Mouse (Mus musculus) frontal cortex, adult 2 months (tissue): Measurements from ENCODE around the gene Ccdc158. TPM values are rescaled to one million over a fixed set of nuclear protein-coding genes. Genes with fewer than 3 reads are reported as not detected.

Source experiments
- DNase-seq, 2 experiments: peaks; one replicate each; pipeline ENCODE4 v3.0.0; 2022; ENCODE audit warnings: low spot score in 1 of 2; ENCODE audit errors: extremely low spot score in 1 of 2
- polyA plus RNA-seq: library from polyadenylated mRNA; depleted of rRNA; stranded (reverse); fragments of >200 nt; gene quantifications from 2 replicates; pipeline ENCODE4 v1.2.3, GENCODE M21; 2012; rRNA removed

The Ccdc158 gene
- polyA plus RNA-seq, result 0.40 and 0.66 TPM in 2 replicates

DNA sequence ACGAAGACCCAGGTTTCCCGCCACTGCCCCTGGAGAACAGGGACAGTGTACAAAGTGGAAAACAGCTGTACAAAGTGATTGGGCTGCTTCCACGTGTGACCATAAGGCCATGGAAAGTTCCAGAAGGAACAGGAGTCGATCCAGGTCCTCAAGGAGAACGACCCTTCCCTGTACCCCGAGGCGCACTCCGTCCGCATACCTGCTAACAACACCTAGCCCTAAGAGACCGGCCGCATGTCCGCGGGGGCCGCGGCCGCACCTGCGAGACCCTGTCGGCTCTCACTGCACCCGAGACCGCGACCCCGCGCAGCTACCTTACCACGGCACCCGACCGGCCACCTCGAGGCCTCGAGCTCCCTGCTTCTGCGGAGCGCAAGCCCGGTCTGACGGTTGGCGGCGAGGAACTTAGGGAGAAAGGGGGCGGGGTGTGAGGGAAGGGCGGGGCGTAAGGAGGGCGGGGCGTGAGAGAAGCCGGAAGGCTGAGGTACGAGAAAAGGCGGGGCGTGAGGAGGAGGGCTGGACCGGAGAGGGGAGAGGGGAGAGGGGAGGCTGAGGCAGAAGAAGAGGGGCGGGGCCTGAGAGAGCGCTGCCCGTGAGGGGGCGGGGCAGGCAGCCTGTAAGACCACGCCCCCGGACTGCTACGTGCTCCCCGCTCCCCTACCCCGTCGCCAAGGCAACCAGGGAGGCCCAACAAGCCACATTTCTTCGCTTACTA lies at the start of gene Ccdc158:
Ccdc158 (minus strand) TSS at position 413 of the 715 bp plus-strand sequence.
- peak in 1 of 2 experiments; percentile 55 for DNase-seq

DNA sequence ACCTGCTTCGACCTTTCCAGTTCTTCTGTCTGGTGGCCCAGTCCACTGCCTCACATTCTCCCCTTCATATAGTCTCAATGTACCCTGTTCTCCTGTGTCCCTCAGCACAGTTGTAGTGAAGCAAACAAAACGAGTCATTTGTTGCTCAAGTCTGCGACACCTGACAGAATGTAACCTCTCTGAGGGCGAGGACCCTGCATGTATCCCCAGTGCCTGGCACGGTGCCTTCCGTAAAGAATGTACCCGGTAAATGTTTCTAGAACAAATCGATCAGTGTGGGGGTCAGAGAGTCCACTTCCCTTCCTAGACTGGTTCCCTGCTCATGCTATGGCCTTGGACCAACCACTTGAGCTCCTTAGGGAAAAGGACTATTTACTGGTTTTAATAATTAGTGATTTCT lies 46.5 kb upstream of the Ccdc158 start:
- DNase-seq, result no peak

DNA sequence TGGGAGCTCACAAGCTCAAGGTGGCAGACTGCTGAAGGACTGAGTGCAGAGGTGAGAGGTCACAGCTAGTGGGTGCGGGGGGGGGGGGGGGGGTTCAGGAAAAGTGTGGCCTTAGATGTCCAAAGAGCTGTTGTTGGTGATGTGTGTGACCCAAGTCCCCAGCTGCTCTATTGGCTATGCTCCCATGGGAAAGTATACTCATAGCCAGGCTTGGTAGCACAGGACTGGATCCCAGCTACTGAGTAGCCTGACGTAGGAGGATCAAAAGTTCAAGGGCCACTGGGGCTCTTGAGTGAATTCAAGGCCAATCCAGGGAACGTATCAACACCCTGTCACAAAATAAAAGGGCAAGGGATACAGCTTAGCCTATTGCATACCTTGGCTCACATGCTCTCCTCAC lies 43.8 kb upstream of the Ccdc158 start:
- no peak for DNase-seq

DNA sequence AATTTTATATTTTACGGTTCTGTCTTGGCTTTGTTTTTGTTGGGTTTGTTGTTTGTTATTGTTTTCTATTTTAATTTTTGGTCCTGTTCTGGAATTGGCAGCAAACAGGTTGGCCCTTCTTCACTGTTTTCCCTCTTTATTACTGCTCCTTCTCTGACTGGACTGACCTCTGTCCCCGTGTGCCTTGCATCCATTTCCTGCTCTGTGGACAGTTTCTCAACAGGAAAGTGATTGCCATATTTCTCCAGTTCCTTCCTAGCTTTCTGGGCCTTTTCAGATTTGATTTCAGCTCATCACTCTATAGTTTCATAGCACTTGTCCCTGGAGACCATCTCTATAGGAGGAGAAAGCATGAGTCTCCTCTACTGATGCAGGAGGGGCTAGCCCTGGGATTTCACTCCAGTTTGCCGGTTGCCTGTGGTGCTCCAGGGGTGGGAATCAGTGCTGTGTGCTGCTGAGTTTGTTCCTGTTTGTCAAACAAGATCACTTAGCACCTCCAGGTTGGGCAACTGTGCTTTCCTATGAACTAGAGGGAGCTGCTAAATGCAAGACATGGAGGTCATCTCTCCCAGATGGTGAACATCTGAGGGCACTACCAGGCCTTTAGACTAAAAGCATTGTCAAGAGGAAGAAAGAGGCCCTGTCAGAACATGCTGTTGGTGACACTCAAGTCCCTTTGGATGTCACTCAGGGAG lies 42.7 kb upstream of the Ccdc158 start:
- no peak for DNase-seq

DNA sequence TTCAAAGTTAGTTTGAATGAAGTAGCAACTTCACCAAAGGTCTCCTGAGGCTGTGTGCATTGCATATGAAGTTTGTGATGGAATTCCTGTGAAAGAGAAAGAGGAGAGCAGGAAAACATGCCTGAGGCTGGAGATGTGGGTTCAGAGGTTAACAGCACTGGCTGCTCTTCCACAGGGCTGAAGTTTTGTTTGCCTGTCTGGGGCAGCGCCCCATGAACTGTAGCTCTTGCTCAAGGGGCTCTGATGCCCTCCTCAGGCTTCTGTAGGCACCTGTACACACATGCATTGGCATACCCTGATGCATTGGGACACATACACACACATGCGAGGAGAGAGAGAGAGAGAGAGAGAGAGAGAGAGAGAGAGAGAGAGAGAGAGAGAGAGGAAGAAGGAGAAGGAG lies 40.8 kb upstream of the Ccdc158 start:
- no peak for DNase-seq

DNA sequence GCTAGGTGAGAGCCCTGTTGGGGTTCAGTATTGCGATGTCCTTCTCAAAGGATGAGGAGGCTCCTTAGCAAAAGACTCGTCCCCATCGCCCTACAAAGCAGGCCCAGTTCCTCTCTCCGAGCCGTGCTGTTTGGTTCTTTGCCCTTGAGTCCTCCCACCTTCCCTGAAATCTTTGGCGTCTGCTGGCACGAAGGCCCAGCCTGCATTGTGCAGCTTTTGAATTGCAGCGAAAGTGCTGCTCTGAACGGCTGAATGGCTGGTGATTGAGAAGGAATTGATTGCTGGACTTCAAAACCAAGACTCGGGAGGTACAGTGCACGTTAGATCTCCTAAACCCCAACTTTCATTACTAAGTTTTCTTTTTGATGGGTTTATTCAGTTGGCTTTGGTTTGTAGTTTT lies 40.2 kb upstream of the Ccdc158 start:
- peak in 1 of 2 experiments; percentile 8 for DNase-seq

DNA sequence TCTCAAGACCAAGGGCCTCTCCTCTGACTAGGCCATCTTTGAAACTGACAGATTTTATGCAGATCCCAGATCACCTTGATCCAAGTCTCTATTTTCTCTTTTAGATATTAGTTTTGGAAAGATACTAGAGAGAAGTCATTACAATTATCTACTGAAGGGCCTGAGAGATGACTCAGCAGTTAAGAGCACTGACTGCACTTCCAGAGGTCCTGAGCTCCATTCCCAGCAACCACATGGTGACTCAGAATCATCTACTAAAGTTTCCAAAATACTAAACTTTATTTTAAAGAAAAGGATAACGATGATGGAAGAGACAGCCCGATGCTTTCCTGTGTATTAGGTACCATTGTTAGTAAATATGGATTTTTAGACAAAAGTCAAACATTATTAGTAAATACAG lies 39.8 kb upstream of the Ccdc158 start:
- no peak for DNase-seq

DNA sequence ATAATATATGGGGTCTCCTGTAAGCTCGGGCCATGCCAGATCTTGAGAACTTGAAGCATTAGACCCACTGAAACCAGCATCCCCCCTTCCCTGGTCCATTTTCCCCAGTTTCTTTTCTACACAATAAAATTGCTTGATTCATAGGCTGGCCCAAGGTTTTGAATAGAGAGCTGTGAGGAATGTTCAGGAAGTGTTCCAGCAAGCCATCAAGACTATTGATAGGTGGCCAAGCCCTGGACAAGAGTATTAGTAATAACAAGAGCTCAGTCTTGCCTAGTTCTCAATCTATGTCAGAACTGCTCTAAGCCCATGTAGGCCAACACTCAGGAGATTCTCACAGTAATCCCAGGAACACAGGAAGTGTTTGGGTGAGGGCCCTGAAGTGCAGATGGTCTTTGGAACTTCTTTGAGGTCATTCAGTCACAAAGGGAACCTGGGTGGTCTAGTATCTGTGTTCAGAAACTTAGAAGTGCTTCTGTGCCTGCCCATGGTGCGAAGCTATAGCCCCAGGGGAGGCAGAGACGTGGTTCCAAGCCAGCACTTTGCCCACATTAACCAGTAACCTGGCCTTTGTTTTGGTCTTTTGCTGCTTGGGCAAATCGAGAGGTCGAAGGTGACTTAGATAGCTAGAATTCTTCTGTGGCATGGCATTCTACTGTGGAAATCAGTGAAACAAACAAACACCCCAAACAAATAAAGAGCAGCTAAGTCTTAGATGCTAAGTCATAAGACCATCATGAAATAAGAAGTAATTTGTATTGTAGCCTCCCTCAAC lies 37.7 kb upstream of the Ccdc158 start:
- DNase-seq, result peak in 1 of 2 experiments; percentile 13

DNA sequence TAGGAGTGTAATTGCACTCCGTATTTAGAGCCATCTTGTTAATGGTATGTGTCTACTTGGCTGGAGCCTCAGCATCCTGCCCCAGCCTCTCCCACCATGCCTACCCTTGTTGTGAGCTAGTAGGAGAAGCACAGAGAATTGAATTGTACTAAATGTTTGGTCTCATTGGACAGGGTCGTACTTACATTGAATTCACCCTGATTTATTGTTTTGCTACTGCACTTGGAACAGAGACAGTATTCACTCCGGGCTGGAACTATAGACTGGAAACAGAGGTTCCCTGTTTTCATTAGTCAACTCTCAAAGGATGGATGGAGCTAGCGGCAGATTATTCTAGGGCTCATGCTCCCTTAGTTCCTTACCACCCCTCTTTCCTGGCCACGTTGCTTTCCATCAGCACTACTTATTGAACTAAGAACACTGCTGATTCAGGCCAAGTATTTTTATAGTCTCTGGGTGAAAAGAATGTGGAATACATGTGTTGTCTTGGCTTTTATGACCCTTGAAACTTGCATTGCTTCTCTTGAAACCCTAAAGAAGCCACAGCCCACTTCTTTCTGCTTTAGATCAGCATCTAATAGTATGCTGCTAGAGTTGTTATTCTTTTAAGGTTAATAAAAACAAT lies 36.7 kb upstream of the Ccdc158 start:
- no peak for DNase-seq

DNA sequence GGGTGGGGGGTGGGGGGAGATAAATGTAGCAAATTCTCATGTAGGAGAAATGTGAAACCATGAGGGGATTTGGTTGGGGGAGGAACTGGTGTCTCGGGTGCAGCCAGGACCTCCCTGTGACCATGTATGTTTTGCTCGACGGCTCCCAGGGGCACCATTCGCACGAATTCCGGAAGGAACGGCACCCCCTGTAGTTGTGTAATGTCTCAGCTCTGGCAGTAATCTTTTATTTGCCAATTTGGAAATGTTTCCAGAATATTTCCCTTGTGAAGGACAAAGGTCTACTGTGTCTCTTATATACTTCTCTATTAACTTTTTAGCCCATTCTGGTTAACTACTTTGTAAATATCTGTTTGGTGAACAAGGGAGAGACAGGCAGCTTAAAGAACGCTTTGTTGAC lies 35.7 kb upstream of the Ccdc158 start:
- DNase-seq, result no peak

DNA sequence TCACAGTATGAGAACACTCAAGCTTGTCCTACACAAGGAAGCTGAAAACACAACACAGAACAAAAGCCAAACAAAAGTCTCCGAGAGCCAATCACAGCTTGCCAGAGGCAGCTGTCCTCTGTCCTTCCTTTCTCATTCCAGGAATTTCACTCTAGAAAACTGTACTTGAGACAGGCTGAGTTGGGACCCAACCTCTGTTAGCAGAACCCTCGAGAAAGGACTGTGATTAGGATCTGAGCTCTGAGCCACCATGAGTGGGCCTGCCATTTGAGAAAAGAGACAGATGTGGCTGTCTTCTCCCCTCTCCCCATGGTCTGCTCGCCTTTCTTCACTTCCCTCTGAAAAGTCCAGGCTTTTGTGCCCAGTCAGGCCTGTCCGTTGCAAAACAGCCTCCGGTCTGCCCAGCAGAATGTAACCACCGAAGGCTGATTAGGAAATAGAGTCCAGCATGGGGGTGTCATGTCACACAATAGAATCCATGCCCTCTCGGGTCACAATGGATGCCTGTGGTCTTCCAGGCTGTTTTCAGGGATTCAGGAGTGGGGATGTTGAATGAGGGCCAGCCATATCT lies 32.9 kb upstream of the Ccdc158 start:
- no peak for DNase-seq

DNA sequence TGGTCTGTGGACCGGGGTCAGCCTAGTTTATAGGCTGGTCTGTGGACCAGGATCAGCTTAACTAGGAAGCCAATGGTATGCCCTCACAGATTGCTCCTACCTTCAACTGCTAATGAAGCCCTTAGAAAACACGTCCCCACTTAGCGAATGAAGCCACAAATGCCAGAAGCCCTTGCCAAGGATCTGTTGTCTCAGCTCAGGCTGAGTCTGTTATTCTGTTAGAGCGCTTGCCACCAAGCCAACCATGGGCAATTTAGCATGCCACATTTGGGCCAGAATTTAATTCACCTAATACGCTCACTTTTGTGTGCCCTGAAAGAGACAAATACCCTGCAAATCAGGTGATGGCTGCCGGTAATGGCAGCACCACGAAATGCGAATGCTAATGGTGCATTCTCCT lies 28.6 kb upstream of the Ccdc158 start:
- no peak for DNase-seq

DNA sequence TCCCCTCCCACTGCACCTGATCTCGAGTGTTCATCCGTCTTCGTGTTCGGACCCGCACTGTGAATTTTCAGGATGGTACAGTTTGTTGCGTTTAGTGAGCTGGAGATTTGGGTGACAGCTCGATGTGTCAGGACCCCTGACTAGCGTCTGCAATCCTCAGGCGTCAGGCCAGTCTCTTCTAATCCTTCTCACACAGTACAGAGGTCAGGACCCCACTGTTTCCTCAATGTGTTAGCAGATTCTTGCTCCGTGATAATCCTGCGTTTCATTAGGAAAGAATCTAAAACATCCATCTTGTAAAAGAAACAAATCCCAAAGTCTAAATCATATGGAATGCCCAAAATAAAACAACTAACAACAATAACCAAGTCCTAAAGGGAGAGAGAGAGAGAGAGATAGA lies 26.7 kb upstream of the Ccdc158 start:
- DNase-seq, result no peak

DNA sequence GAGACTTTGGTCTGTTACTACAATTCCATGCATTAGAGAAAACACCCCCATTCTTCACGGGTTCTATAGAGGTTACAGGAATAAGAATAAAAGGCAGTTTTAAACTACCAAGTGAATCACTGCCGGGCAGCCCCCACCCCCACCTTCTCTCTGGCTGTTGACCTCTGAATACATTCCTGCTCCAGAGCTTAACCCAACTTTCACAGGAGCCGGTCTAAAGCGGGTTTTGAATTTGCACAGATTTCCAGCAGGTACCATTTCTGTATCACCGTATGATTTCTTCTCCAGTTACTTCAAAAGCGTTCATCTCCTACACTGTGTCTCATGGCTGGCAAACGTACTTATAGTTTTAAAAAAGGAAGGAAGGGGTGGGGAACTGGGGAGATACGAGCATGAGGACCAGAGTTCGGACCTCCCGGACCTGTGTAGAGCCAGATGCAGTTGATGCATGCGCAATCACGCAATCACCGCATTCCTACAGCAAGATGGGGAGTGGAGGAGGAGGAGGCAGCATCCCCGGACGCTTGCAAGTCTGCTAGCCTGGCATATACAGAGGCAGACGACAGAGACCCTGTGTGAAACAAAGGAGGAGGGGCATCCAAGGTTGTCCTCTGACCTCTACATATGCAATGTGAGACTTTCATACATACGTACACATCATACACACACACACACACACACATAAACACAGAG lies 23.9 kb upstream of the Ccdc158 start:
- DNase-seq, result peak in 1 of 2 experiments; percentile 19

DNA sequence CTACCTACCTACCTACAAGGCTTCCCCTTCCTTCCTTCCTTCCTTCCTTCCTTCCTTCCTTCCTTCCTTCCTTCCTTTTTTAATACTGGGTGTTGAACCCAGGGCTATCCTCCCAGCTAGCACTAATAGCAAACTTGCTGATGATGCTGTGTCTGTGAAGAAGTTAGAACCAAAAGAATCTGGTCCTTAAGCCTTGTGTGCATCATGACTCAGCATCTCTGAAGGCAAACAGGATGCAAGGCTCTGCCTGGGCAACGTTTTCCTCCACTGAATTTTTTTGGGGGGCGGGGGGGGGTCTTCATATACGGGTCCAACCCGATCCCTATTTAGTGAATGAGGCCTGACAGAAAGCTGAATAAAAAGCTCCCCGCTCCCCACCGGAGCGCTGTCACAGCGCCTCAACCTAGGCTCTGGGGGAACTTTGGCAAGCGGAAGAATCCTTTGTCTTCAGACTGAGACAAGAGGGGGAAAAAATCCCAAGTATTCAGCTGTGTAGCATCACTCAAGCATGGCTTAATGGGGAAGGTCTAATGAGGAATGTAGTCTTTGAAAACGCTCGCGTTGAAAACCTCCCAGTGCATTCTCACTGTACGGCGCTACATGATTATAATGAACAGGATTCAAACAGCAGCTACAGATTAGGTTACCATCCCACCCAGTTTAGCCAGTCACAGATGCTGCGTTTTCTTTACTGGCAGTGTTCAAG lies 23.2 kb upstream of the Ccdc158 start:
- DNase-seq, result peak in 1 of 2 experiments; percentile 22

DNA sequence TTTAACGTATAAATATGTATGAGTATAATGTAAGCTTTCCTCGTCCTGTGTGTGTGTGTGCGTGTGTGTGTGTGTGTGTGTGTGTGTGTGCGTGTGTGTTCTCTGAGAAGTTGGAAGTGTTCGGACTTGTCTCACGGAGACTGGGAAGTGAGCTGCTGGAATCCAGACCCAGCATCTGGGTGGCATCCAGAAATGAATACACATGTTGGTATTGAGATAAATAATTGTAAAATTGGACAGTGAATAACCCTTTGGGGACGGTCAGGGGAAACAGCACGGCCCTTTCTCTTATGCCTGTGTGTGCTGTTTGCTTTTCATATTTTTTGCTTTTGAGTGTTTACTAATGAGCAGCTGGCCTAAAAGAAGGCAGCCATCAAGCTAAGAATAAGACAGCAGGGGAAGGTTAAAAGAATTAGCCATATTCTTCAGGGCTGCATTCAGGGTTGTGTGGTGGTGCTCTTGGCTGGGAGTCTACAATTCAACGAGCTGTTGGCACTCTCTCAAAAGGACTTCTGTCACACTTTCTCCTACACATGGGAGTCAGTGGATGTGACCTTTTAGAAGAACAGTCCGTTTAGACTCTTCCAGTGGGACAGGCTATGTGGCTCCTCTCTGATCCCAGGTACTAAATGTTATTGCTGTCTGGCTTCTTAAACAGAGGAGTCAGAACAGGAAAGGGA lies 19.4 kb upstream of the Ccdc158 start:
- no peak for DNase-seq

DNA sequence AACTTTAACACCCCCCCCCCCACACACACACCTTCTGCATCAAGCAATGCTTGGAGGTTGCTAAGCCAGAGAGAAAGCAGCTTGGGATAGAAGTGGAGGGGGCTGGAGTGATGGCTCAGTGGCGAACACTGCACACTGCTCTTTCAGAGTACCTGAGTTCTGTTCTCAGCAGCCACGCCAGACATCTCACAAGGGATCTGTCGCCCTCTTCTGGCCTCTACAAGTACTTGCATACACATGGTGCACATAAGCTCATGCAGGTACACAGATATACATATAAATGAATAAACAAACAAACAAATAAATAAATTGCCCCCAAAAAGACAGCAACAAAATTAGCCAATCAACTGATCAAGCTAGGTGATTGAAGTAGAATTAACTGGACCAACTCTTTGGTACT lies 18.7 kb upstream of the Ccdc158 start:
- DNase-seq, result no peak

DNA sequence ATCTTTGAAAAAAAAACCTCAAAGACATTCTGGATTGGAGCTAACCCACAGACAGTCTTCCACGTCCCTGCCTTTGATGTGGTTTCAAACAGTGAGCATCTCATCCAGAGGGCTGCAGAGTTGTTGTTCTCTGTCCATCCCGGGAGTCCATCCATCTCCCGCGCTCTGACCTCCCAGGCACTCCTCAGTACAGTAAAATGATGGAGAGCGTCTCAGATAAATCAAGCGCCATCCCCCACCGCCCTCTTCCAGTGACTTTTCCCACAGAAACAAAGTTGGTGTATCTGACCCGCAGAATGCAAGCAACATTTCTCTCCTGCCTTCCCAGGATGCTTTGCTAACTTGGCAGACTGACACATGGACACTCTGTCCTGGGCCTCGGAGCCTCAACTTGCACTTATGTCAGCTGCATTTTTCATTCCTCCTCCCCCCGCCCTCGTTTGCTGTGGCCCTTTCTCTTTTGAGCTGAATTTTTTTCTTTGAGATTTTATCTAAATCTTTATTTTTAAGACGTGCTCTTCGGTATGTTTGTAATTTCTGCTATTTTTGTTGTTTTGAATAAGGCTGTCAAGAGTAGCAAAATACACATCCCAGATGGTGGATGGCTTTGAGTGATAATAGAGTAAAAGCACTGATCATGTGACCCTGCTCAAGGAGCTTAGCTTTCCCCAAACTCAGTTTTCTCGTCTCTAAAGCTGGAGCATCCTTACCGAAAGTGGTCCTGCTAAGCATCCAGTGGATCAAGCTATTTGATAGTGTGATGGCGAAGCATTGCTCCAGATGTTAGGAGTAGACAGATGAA lies 17.3 kb upstream of the Ccdc158 start:
- DNase-seq, result no peak
